Mouse (Mus musculus) B cell, adult 2 months (primary cell): ENCODE data around the gene Mpz.

Experiments used
- DNase-seq, 2 experiments: peaks; one replicate each; pipeline ENCODE4 v3.0.0; 2022

The Mpz gene

GRCm38 (mm10) chr1:171189476-171190114 lies 39.1 kb downstream of the Mpz start:
- no peak for DNase-seq

- DNase-seq, result no peak
Observed at GRCm38 (mm10) chr1:171190832-171191231, 40.3 kb downstream of the Mpz start.

- no peak for DNase-seq
Observed at GRCm38 (mm10) chr1:171192283-171192682, 41.8 kb downstream of the Mpz start.

- DNase-seq, result no peak
Observed at GRCm38 (mm10) chr1:171193093-171193840, 42.8 kb downstream of the Mpz start.

GRCm38 (mm10) chr1:171193911-171194830 lies 43.7 kb downstream of the Mpz start:
- DNase-seq, result peak; percentile 4 to 6

GRCm38 (mm10) chr1:171195046-171195822 lies 44.7 kb downstream of the Mpz start:
- peak; percentile 32 to 34 for DNase-seq

- DNase-seq, result peak; percentile 23 to 35
Observed at GRCm38 (mm10) chr1:171195887-171196397, 45.4 kb downstream of the Mpz start, which contains the start of gene Pcp4l1. Gene Pcp4l1 (minus strand): TSS chr1:171196268.

GRCm38 (mm10) chr1:171199532-171199931 lies 49.0 kb downstream of the Mpz start:
- no peak for DNase-seq

- no peak for DNase-seq
Observed at GRCm38 (mm10) chr1:171200769-171201168, 50.3 kb downstream of the Mpz start.

GRCm38 (mm10) chr1:171203471-171204248 lies 53.1 kb downstream of the Mpz start:
- DNase-seq, result no peak

GRCm38 (mm10) chr1:171204249-171204644 lies 53.7 kb downstream of the Mpz start:
- DNase-seq, result no peak

GRCm38 (mm10) chr1:171205704-171206493 lies 55.4 kb downstream of the Mpz start:
- DNase-seq, result no peak

GRCm38 (mm10) chr1:171209409-171209808 lies 58.9 kb downstream of the Mpz start:
- DNase-seq, result no peak
